Mouse (Mus musculus) adrenal gland, adult 10 weeks (tissue): ENCODE results near the gene Ppfia2. TPM values are rescaled to one million over a fixed set of nuclear protein-coding genes. Genes with fewer than 3 reads are reported as not detected.

Experiments used
- polyA plus RNA-seq: library from polyadenylated mRNA; stranded (reverse); fragments of 350-450 nt; fragmentation: Illumina TruSeq; extraction: RNeasy Lipid Tissue Mini Kit (QIAGEN cat#74804); gene quantifications from one replicate; pipeline ENCODE4 v1.2.3, GENCODE M21; 2014; ENCODE audit warnings: low read depth, low replicate concordance

The Ppfia2 gene
- polyA plus RNA-seq, result 14.9 TPM

DNA sequence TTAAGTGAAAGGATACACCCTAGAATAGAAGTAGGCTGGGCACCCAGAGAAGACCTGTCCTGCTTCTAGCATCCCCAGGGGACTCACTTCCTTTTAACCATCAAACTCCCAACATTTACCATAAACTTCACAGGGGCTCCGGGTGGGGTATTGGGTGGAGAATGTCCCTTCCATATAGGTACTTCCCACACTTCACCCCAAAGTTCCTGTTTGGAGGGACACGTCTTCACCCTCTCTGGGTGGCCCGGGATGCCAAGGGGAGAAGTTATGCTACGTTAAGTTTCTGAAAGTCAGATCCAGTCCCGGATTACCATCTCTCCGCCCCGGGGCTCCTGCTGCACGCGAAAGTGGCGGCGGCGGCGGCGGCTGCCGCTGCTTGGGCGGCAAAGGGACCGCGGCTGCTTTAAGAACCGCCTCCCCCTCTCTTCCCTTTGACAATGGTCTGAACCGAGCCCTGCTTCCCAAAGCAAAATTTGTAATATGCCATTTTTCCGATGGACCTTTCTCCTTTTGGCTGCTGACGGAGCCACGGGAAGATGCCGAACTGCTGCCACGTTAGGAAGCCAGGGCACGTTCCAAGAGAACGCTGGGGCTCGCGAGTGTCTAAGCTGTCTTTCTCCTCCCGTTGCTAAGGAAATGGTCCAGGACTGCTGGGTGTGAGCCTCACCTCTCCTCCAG lies at the start of gene Ppfia2:
Gene Ppfia2, plus strand, starts transcription at position 485 of the 678 bp plus-strand sequence.

